Mouse (Mus musculus) forebrain, embryonic 16.5 days (tissue): ENCODE data around the gene Fgfr1op. TPM values are rescaled to one million over a fixed set of nuclear protein-coding genes. Genes with fewer than 3 reads are reported as not detected.
A peak's percentile ranks its signal among the peaks of the same experiment; 100 is the strongest.
"Not testable (repeated sequence)": the region's sequence is repeated elsewhere in the genome, so short reads cannot be mapped to it uniquely, and the experiment has no call there.

Experiments
- ATAC-seq: fragments of 200-750 bp; cut with Nextera tagmentation; 2 replicates; pipeline ENCODE4 v1.8.0; 2017; ENCODE audit warnings: mild to moderate bottlenecking, moderate library complexity
- H3K27ac ChIP-seq: fragments of 300-500 bp; sonication (generic); 2 replicates; pipeline ENCODE4 v1.5.1; 2014; ENCODE audit warnings: low read length, control low read depth
- H3K27me3 ChIP-seq: fragments of 300-500 bp; sonication (generic); replicated peaks from 2 replicates; pipeline ENCODE4 v1.6.1; 2014; ENCODE audit warnings: low read length; ENCODE audit not compliant: control insufficient read depth, insufficient read depth
- H3K36me3 ChIP-seq: fragments of 300-500 bp; sonication (generic); 2 replicates; pipeline ENCODE4 v1.6.1; 2014; ENCODE audit not compliant: control insufficient read depth, insufficient read depth
- H3K4me1 ChIP-seq: fragments of 300-500 bp; sonication (generic); replicated peaks from 2 replicates; pipeline ENCODE4 v1.6.1; 2014; ENCODE audit warnings: low read length; ENCODE audit not compliant: control insufficient read depth, insufficient read depth
- H3K4me2 ChIP-seq: fragments of 300-500 bp; sonication (generic); 2 replicates; pipeline ENCODE4 v1.6.1; 2014; ENCODE audit warnings: mild to moderate bottlenecking, low read length, control low read depth
- H3K4me3 ChIP-seq: fragments of 300-500 bp; sonication (generic); replicated peaks from 2 replicates; pipeline ENCODE4 v1.5.1; 2014; ENCODE audit warnings: mild to moderate bottlenecking, low read length, control low read depth
- H3K9ac ChIP-seq: fragments of 300-500 bp; sonication (generic); replicated peaks from 2 replicates; pipeline ENCODE4 v1.6.1; 2014; ENCODE audit warnings: low read depth, low read length, control low read depth
- H3K9me3 ChIP-seq: fragments of 300-500 bp; sonication (generic); 2 replicates; pipeline ENCODE4 v1.6.1; 2016; ENCODE audit warnings: low read length; ENCODE audit not compliant: control insufficient read depth
- WGBS: fragments of 180-500 bp; shearing (Covaris S2); extraction: QIAGEN DNeasy Blood & Tissue Kit; methylation state at CpG from one replicate; pipeline ENCODE4 v1.1.7; 2014; 5-methylcytosine and 5-hydroxymethylcytosine counted together
- polyA plus RNA-seq: library from polyadenylated mRNA; unstranded; fragments of >200 nt; fragmentation: Nextera tagmentation; extraction: Ambion mirVana; gene quantifications from 2 replicates; pipeline ENCODE4 v1.2.1, GENCODE M21; 2015

The Fgfr1op gene
- polyA plus RNA-seq, 1 experiment from 2014 or later, result 27.1 TPM

DNA sequence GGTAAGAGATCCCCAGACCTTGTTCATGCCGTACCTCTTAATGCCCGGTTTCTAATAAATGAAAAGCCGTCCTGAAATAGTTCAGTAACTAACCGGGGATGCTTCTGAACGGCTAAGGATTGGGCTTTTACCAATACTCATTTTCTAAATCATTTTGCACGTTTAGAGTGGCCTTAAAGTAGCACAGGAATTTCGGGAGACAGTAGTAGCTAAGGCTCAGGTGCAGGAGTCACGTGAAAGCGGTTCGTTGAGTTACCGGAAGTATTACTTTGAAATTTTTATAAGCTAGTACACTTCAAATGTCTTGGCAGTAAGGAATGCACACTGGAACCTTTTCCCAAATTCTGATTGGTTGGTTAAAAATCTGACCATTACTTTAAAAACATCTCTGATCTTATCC, 676 bp downstream of the Fgfr1op start:
- WGBS, result 0% methylated on average over 11 of the region's 11 CpGs
- not testable (repeated sequence) for H3K27ac ChIP-seq, H3K4me1 ChIP-seq, H3K9me3 ChIP-seq, H3K9ac ChIP-seq, ATAC-seq, H3K27me3 ChIP-seq
- Histone ChIP-seq H3K4me2 (peak overlapping the region; percentile 46), H3K4me3 (peak overlapping the region; percentile 51), H3K36me3 (peaks cover 12% of the 10 kb centered on the region)

- not testable (repeated sequence) for H3K4me1 ChIP-seq, H3K27me3 ChIP-seq, H3K9ac ChIP-seq, H3K9me3 ChIP-seq, ATAC-seq, H3K27ac ChIP-seq, H3K4me3 ChIP-seq
- peaks cover 15% of the 10 kb centered on the region for H3K36me3 ChIP-seq
- H3K4me2 ChIP-seq, result peak overlapping the region; percentile 46
- WGBS, result 0% methylated on average over 1 of the region's 3 CpGs
Observed at GRCm38 (mm10) chr17:8166454-8166853, 1.2 kb downstream of the Fgfr1op start.

- not testable (repeated sequence) for H3K27me3 ChIP-seq, H3K27ac ChIP-seq, H3K4me3 ChIP-seq, H3K9me3 ChIP-seq, H3K9ac ChIP-seq, H3K4me2 ChIP-seq, ATAC-seq, H3K4me1 ChIP-seq
- 93% methylated on average over 6 of the region's 8 CpGs for WGBS
- H3K36me3 ChIP-seq, result peaks cover 19% of the 10 kb centered on the region
Observed at GRCm38 (mm10) chr17:8167436-8167835, 2.1 kb downstream of the Fgfr1op start.

DNA sequence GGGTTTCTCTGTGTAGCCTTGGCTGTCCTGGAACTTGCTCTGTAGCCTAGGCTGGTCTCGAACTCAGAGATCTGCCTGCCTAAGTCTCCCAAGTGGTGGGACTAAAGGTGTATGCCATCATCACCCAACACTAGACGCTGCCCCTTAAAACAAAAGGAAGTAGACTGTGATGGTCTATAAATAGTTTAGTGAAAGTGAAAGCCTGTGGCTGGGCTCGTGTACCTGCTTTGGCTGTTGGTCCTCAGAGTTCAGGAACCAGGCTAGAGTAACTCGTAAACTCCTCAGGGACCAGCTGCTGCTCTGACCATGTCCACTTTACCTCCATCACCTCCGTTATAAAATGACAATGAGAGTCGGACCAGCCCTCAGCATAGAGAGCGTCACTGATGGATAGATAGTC, 5.0 kb downstream of the Fgfr1op start:
- Histone ChIP-seq H3K4me1 (peaks cover 3% of the 10 kb centered on the region; the same call in 1 of the 2 replicates), H3K9me3 (no peaks in the 10 kb centered on the region), H3K4me3 (no peak overlapping the region), H3K36me3 (peaks cover 24% of the 10 kb centered on the region), H3K27me3 (no peaks in the 10 kb centered on the region), H3K9ac (no peak overlapping the region), H3K27ac (no peak overlapping the region), H3K4me2 (no peak overlapping the region)
- ATAC-seq, result no peak
- WGBS, result 95% methylated on average over 7 of the region's 7 CpGs

DNA sequence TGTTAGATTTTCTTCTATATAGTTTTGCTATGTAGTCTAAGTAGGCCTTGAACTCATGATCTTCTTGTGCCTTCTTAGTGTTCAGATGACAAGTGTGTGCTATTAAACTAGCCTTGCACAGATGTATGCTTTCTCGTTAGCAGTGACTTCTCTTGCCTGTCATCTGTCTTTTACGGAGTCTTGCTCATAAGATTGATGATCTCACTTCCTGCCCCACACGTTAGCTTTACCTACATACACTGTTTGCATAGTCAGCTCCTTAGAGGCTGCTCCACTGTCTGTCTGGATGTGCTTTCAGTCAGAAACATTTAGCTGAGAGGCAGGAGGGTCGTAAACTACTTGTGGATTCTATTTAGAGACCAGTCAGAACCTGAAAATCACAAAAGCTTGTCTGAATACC, 5.8 kb downstream of the Fgfr1op start:
- H3K4me3 ChIP-seq, result no peak overlapping the region
- H3K27me3 ChIP-seq, result no peaks in the 10 kb centered on the region
- no peak for ATAC-seq
- H3K27ac ChIP-seq, result no peak overlapping the region
- no peak overlapping the region for H3K4me2 ChIP-seq
- H3K4me1 ChIP-seq, result peaks cover 3% of the 10 kb centered on the region; the same call in 1 of the 2 replicates
- WGBS, result 70% methylated on average over 4 of the region's 4 CpGs
- no peak overlapping the region for H3K9ac ChIP-seq
- no peaks in the 10 kb centered on the region for H3K9me3 ChIP-seq
- H3K36me3 ChIP-seq, result peaks cover 27% of the 10 kb centered on the region

- 26% methylated on average over 5 of the region's 5 CpGs for WGBS
- Histone ChIP-seq H3K4me3 (no peak overlapping the region), H3K4me1 (peaks cover 6% of the 10 kb centered on the region), H3K36me3 (peaks cover 16% of the 10 kb centered on the region), H3K9me3 (no peaks in the 10 kb centered on the region), H3K4me2 (no peak overlapping the region), H3K9ac (no peak overlapping the region), H3K27me3 (no peaks in the 10 kb centered on the region), H3K27ac (no peak overlapping the region)
- peak; percentile 72 for ATAC-seq
Observed at GRCm38 (mm10) chr17:8177090-8177489, 11.8 kb downstream of the Fgfr1op start.

GRCm38 (mm10) chr17:8183815-8184214, 18.5 kb downstream of the Fgfr1op start:
- Histone ChIP-seq H3K9me3 (no peaks in the 10 kb centered on the region), H3K4me2 (no peak overlapping the region), H3K4me1 (no peaks in the 10 kb centered on the region), H3K27me3 (no peaks in the 10 kb centered on the region), H3K9ac (no peak overlapping the region), H3K36me3 (peaks cover 24% of the 10 kb centered on the region), H3K27ac (no peak overlapping the region), H3K4me3 (no peak overlapping the region)
- 90% methylated on average over 5 of the region's 5 CpGs for WGBS
- ATAC-seq, result no peak

GRCm38 (mm10) chr17:8184217-8184616, 18.9 kb downstream of the Fgfr1op start:
- H3K36me3 ChIP-seq, result peaks cover 24% of the 10 kb centered on the region

DNA sequence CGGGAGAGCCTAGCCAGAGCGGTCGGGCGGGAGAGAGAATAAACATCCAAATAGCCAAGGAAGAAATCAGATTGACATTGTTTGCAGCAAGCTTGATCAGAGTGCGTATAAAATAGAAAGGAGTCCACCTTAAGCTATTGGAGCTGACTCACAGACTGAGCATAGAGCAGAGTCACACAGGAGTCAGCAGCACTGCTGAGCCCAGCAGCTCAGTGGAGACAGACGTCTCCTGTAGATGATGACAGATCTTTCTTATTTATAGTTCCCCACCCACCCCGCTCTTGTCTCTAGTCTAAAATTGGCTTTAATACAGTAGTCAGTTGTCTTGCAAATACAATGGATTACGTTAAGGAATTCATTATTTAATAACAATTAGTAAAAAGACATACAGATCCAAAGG, 28.4 kb downstream of the Fgfr1op start:
- no peak overlapping the region for H3K4me2 ChIP-seq
- peaks cover 20% of the 10 kb centered on the region for H3K36me3 ChIP-seq
- H3K27ac ChIP-seq, result no peak overlapping the region
- H3K27me3 ChIP-seq, result no peaks in the 10 kb centered on the region
- no peak overlapping the region for H3K9ac ChIP-seq
- H3K4me1 ChIP-seq, result no peaks in the 10 kb centered on the region
- H3K9me3 ChIP-seq, result no peaks in the 10 kb centered on the region
- no peak overlapping the region for H3K4me3 ChIP-seq
- WGBS, result 91% methylated on average over 8 of the region's 8 CpGs
- ATAC-seq, result no peak

More at GRCm38 (mm10) chr17:8184217-8184616, 18.9 kb downstream of the Fgfr1op start:
- Histone ChIP-seq H3K9ac (no peak overlapping the region), H3K27me3 (no peaks in the 10 kb centered on the region), H3K9me3 (no peaks in the 10 kb centered on the region), H3K4me3 (no peak overlapping the region), H3K4me2 (no peak overlapping the region), H3K4me1 (no peaks in the 10 kb centered on the region), H3K27ac (no peak overlapping the region)
- 94% methylated on average over 7 of the region's 7 CpGs for WGBS
- no peak for ATAC-seq

GRCm38 (mm10) chr17:8195685-8196376, 30.5 kb downstream of the Fgfr1op start:
- no peaks in the 10 kb centered on the region for H3K27me3 ChIP-seq
- H3K9me3 ChIP-seq, result no peaks in the 10 kb centered on the region
- 96% methylated on average over 8 of the region's 8 CpGs for WGBS
- H3K4me3 ChIP-seq, result no peak overlapping the region
- H3K9ac ChIP-seq, result no peak overlapping the region
- H3K36me3 ChIP-seq, result peaks cover 16% of the 10 kb centered on the region
- no peaks in the 10 kb centered on the region for H3K4me1 ChIP-seq
- no peak for ATAC-seq
- H3K27ac ChIP-seq, result no peak overlapping the region
- H3K4me2 ChIP-seq, result no peak overlapping the region
